Mouse (Mus musculus): ENCODE results near the gene Kdelr1.

Gene Kdelr1

DNA sequence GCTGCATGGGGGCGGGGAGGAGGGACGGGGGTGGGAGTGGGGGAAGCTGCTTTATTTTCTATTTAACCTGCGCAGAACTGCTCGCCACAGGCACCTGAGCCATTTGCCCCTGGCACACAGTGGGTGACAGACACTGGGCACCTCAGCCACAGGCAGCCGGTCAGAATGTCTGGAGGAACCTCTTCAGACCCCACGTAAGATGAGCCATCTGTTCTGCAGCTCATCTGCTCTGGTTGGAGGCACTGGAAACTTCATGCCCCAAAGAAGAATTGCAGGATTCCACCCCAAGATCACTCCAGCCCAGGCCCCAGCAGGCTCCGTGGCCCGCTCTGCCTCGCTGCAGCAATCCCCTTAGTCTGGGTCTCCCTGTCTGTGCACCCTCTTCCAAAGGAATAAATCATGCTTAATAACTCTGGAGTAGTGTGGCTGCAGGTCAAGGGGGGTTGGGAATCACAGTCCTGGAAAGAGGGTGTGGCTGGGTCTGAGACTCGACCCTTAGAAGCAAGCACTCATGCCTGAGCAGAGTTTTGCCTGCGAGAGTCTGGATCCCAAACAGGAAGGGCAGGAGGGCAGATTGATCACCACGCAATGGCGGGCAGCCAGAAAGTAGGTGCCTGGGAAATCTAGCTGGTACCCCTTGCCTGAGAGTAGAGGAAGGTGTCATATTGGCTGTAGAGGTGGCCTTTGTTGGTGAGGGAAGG is 44.6 kb downstream of the Kdelr1 start:
- no peak for DNase-seq (ENCODE audit: low read depth)

DNA sequence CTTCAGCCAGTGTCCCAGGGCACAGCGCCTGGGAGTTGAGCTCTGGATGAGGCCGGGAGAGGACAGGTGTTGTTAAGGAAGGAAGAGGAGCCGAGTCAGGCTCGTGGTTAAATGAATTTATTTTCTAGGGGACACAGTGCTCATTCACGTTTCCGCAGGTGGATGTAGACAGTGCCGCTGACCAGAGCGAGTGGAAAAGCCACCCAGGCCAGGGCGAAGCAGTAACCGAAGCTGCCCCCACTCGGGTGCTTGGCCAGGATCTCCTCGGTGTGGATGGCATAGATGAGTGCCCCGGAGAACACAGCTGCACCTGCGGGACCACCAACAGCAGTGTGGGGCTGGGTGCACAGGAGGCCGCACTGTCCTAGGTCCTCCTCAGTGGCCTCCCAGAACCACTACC is 45.4 kb downstream of the Kdelr1 start:
- DNase-seq (ENCODE audit: low read depth) = no peak

DNA sequence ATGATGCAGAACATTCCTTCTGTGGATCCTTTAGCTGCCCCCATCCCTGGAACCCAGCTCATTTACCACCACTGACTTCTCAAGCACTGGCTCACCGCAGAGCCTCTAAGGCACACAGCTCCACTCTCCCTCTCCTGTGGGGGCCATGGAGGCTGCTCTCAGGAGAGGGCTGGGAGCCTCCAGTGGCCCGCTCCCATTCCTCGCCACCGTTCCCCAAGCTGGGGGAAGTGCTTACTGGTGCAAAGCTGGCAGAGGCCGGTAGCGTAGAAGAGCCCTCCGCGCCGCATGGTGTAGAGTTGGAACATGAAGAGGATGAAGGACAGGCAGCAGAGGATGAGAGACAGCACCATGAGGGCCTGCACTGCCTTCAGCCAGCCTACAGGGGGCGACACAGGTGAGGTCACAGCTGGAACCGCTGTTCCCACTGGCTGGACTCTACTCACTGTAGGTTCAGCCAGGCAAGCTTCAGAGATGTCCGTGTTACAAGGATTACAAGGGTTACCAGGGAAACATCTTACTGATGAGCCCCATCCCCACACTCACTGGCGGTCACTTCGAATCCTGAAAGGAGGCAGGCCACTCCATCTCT is 46.6 kb downstream of the Kdelr1 start:
- peak; percentile 60 for DNase-seq (ENCODE audit: low read depth)

DNA sequence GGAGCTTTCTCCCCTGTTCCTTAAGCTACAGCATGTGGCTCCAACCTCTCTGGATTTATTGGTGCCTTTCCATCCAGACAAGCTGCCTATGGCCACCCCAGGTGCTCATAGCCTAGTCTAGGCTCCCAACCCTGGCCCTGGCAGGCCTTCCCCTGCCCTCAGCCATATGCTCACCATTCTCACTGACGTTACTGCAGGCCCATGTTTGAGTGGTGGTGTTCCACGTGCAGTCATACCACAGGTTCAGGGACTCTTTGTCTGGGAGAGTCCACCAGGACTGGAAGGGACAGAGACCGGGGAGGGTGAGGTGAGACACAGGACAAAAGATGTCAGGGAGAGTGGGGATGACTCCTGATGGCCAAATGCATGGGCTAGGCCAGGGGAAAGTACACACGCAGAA is 47.2 kb downstream of the Kdelr1 start:
- no peak for DNase-seq (ENCODE audit: low read depth)

DNA sequence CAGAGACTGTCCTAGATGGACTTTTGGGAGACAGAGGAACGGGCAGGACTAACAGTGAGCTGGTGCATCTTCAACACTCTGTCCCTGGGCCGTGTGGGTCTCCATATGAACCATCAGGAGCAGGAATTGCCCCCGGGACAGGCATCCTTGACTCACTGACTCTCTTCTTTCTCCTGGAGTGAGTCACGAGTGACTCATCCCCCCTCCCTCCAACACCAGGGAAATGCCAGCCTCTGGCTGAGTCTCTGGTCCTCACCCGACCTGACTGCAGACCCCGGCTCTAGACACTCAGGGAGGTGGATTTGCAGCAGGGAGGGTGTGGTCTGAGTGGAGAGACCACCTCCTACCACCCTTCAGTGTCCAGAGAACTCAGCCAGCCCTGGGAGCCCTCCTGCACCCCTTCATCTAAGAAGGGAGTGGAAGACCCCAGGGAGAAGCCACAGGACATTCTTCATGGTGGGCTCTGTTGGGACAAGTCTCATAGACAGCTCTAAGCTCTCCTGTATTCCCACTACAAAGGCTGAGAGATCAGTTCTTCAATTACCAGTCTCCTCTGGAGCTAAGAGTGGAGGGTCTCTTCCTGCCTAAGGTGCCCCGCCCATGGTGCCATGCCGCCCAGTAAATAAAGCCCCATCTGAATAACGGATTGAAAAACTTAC is 48.1 kb downstream of the Kdelr1 start:
- DNase-seq (ENCODE audit: low read depth) = peak; percentile 30

DNA sequence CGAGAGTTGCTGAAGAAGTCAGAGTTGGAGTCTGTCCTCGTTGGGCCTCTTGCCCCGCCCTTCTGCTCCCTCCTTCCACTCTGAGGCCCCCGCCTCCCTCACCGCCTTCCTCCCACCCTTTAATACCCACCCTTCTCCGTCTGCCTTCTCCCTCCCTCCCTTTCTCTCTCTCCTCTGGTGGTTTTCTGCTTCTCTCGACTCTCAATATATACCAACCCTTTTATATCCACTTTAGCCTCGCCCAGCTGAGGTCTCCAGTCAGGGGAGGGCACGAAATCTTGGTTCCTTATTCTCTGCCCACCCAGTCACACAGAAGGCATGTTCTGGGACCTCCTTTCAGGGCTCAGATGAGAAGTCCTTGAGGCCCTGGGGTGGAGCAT is 48.7 kb downstream of the Kdelr1 start, which contains the start of gene Emp3:
Emp3 (minus strand) TSS at position 163 of the 380 bp plus-strand sequence.
- DNase-seq (ENCODE audit: low read depth) = peak; percentile 75

DNA sequence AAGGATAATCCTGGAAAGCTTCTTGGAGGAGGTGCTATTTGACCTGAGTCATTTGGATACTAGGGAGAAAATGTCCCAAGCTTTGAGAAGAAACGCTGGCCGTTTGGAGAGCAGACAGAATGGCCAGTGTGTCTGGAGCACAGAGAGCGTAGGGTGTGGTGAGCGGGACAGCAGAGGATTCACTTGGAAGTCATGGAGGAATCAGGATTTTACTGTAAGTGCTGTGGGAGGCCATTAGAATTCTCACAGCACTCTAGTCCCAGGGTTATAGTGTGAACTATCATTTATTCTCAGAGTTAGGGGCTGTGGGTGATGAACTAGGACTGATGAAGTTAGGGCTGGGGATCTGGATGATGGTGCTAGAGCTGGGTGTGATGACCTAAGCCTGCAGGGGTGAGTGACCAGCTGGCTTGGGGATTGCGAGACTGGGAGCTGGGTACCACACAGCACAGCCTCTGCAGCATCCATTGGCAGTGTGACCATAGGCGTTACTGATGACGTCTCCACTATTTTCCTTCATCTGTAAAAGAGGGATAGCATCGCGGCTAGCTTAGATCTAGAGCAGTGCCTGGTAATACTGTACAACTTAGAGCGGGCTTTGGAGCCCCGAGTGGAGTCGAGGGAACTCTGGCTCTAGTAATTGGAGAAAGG is 49.5 kb downstream of the Kdelr1 start:
- no peak for DNase-seq (ENCODE audit: low read depth)

DNA sequence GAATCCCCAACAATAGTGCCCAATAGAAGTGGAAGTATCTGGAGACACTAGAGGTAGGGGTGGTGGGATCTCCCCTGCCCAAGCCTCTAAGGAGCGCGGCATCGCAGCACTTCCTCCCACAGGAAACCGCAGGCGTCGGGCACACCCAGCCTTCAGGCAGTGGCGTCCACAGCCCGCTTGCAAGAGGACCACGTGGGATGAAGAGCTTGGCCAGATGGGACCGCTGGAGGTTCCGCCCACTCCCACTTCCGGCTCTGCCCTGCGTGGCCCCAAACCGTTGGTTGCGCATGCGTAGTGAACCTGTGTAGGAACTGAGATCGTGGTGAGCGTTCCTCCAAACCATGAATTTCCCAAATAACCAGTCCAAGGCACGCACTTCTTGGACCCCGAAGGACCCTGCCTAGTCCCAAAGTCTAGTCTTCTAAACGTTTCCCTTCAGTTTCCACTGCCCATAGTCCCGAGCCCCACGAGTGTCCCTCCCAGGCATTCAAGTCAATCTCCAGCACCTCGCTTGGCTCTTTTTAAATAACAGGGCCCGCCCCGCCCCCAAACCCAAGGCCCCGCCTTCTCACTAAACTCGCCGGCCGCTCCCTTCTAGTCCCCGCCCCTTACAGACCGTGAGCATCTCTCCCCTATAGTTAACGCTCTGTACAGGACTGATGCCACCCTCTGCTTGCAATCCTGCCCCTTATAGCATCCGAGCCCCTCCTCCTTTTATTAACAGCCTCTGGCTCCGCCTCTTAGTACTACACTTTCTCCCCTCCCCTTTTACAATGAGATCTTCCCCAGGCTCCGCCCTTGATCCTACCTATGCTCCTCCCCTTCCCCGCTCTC is 50.6 kb downstream of the Kdelr1 start:
- DNase-seq (ENCODE audit: low read depth) = peak; percentile 98

DNA sequence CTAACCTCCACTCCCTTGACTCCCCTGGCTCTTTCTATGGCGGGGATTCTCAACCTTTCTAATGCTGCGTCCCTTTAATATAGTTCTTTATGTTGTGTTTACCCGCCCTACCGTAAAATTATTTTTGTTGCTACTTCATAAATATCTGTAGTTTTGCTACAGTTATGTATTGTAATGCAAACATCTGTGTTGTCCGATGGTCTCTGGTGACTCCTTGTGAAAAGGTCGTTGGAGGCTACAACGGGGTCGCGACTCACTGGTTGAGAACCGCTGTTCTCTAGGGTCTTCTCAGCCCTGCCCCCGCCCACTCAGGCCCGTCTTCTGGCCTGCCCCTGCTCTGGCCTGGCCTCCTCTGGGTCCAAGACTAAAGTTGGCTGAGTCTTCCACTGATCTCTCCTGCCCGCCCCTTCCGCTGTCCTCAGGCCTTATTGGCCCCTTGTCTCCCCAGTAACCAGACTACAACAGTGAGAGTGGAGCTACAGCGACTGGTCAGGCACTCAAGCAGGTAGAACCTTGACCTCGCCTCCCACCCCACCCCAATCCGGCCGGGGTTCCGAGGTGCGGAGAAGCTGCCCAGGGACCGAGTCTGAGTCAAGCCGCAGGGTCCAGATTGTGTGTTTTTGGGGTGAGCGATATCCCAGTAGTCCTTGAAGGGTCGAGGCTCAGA is 51.3 kb downstream of the Kdelr1 start, which contains the start of gene Ccdc114:
Ccdc114 (plus strand) TSS at position 311 of the 667 bp plus-strand sequence.
- DNase-seq (ENCODE audit: low read depth) = no peak

DNA sequence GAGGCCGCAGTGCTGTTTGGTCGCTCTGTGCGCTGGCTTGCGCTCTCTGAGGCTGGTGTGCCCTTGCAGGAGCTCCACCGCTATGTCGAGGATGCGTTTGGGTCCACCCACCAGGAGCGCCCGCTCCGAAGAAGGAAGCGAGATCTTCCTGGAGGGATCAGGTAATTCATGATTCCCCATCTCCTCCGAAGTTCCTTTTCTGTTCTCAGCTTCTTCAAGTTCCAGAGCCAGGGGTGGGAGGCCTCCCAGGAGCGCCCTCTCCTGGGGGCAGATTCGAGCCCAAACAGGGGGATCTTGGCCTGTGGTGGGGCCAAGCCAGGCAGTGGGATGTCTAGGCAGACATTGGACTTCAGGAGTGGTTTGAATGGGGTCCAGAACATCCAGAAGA is 51.9 kb downstream of the Kdelr1 start:
- peak; percentile 66 for DNase-seq (ENCODE audit: low read depth)

DNA sequence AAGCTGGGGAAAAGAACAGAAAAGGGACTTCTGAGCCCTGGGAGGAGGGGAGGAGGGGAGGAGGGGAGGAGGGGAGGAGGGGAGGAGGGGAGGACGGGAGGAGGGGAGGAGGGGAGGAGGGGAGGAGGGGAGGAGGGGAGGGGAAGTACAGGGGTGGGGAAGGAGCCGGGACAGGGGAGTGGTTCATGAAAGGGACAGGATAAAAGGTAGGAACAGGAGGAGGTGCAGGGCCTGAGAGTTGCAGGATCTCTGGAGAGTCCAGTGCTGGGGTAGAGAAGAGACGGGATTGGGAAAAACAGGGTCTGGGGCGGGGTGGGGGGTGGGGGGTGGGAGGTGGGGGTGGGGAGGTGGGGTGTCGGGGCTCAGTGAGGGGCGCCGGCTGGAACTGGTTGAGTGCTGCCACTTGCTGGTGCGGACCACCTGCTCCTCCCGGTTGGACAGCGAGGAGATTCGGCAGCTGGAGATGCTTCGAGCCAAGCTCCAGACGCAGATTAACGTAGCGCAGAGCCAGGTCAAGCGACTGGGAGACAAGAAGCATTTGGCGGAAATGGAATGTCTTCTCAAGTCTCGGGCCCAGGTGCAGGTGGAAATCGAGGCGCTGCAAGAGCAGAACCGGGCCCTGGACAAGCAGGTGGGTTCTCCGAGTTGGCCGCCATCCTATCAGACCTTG is 56.2 kb downstream of the Kdelr1 start:
- no peak for DNase-seq (ENCODE audit: low read depth)

DNA sequence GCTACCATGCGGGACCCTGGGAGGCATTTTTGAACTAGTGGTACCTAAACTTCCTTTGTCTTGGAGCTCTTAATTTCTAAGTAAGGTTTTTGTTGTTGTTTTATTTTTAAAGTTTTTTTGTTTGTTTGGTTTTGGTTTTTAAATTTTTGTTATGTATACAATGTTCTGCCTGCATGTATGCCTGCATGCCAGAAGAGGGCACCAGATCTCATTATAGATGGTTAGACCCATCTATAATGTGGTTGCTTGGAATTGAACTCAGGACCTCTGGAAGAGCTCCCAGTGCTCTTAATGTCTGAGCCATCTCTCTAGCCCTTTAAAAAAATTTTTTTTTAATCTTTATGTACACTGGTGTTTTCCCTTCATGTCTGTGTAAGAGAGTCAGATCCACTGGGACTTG is 57.1 kb downstream of the Kdelr1 start:
- DNase-seq (ENCODE audit: low read depth) = peak; percentile 29

Measured in naive thymus-derived CD4-positive, alpha-beta T cell, adult 2 months (primary cell).